Mouse (Mus musculus): ENCODE measurements around the gene Tenm2. TPM values are rescaled to one million over a fixed set of nuclear protein-coding genes. Genes with fewer than 3 reads are reported as not detected.

Tenm2 gene
- total and polyA plus RNA-seq, 3 experiments, result not detected

GRCm38 (mm10) chr11:36700951-36701350 is 534.8 kb downstream of the Tenm2 start:
- Histone ChIP-seq H3K9me3 (replicated peaks; ENCODE audit: insufficient read depth, low read length) (no peaks in the 10 kb centered on the region), H3K27ac (ENCODE audit: control insufficient read depth, low read depth, low read length) (no peak overlapping the region), H3K36me3 (ENCODE audit: control insufficient read depth in 1 of 2, insufficient read depth in 2 of 2, low read length in 2 of 2) (no peaks in the 10 kb centered on the region), H3K79me2 (ENCODE audit: control insufficient read depth, insufficient read depth, low read length, poor library complexity) (no peaks in the 10 kb centered on the region), H3K27me3 (ENCODE audit: control insufficient read depth in 1 of 2, insufficient read depth in 2 of 2, low read length in 2 of 2) (no peaks in the 10 kb centered on the region), H3K4me3 (ENCODE audit: control insufficient read depth in 1 of 2, insufficient read depth in 1 of 2, low read depth in 2 of 2, low read length in 2 of 2) (no peak overlapping the region), H3K4me1 (ENCODE audit: control insufficient read depth in 1 of 2, insufficient read depth in 2 of 2, low read length in 2 of 2) (no peaks in the 10 kb centered on the region), H3K9ac (ENCODE audit: control insufficient read depth, low read depth, low read length, poor library complexity, severe bottlenecking) (no peak overlapping the region)
- TF ChIP-seq ZNF384 (IDR thresholded peaks at IDR 0.05; ENCODE audit: low read depth, low read length) (no peak), USF2 (IDR thresholded peaks at IDR 0.05; ENCODE audit: borderline replicate concordance in 1 of 2, insufficient read depth in 1 of 2, low read depth in 1 of 2, low read length in 2 of 2) (no peak), CTCF (IDR thresholded peaks at IDR 0.05 in 2 of 3, conservative IDR thresholded peaks at IDR 0.05 in 1 of 3; ENCODE audit: control insufficient read depth in 1 of 3, insufficient read depth in 1 of 3, low read depth in 2 of 3, low read length in 3 of 3, poor library complexity in 1 of 3, severe bottlenecking in 1 of 3) (no peak), POLR2AphosphoS2 (IDR thresholded peaks at IDR 0.05; ENCODE audit: low read length) (no peak), RCOR1 (IDR thresholded peaks at IDR 0.05; ENCODE audit: low read depth, low read length) (no peak), JUND (IDR thresholded peaks at IDR 0.05; ENCODE audit: low read depth, low read length) (no peak), ZC3H11A (IDR thresholded peaks at IDR 0.05; ENCODE audit: low read depth, low read length) (no peak)
- DNase-seq (ENCODE audit: low read depth, low spot score), result no peak

GRCm38 (mm10) chr11:36700131-36700530 is 535.6 kb downstream of the Tenm2 start:
- H3K4me3 ChIP-seq (ENCODE audit: control insufficient read depth in 1 of 2, insufficient read depth in 1 of 2, low read depth in 2 of 2, low read length in 2 of 2), result no peak overlapping the region
- TF ChIP-seq ZKSCAN1 (IDR thresholded peaks at IDR 0.05; ENCODE audit: low read depth, low read length), result no peak
- no peak for TF ChIP-seq ZC3H11A (IDR thresholded peaks at IDR 0.05; ENCODE audit: low read depth, low read length)
- no peak for TF ChIP-seq ZMIZ1 (IDR thresholded peaks at IDR 0.05; ENCODE audit: low read depth, low read length)
- TF ChIP-seq CHD1 (IDR thresholded peaks at IDR 0.05; ENCODE audit: low read depth, low read length), result no peak
- no peak for TF ChIP-seq SIN3A (IDR thresholded peaks at IDR 0.05; ENCODE audit: low read length)
- TF ChIP-seq UBTF (IDR thresholded peaks at IDR 0.05; ENCODE audit: borderline replicate concordance, insufficient read depth, low read depth, low read length), result no peak
- TF ChIP-seq EP300 (IDR thresholded peaks at IDR 0.05; ENCODE audit: low read depth in 1 of 2, low read length in 2 of 2), result no peak
- no peak for TF ChIP-seq GATA1 (IDR thresholded peaks at IDR 0.05; ENCODE audit: low read depth, low read length)
- no peak for TF ChIP-seq MAFK (IDR thresholded peaks at IDR 0.05; ENCODE audit: borderline replicate concordance, low read depth, low read length)
- TF ChIP-seq GABPA (IDR thresholded peaks at IDR 0.05; ENCODE audit: low read depth, low read length), result no peak
- TF ChIP-seq POLR2A (IDR thresholded peaks at IDR 0.05; ENCODE audit: control insufficient read depth in 1 of 2, insufficient read depth in 1 of 2, low read depth in 1 of 2, low read length in 2 of 2, poor library complexity in 1 of 2), result no peak
- TF ChIP-seq NELFE (IDR thresholded peaks at IDR 0.05; ENCODE audit: low read depth, low read length), result no peak
- TF ChIP-seq E2F4 (IDR thresholded peaks at IDR 0.05; ENCODE audit: borderline replicate concordance, low read depth, low read length), result no peak
- TF ChIP-seq POLR2AphosphoS5 (IDR thresholded peaks at IDR 0.05; ENCODE audit: borderline replicate concordance, low read depth, low read length), result no peak
- no peak for TF ChIP-seq CHD2 (IDR thresholded peaks at IDR 0.05; ENCODE audit: low read length)
- TF ChIP-seq RCOR1 (IDR thresholded peaks at IDR 0.05; ENCODE audit: low read depth, low read length), result no peak
- no peak for TF ChIP-seq BHLHE40 (IDR thresholded peaks at IDR 0.05; ENCODE audit: borderline replicate concordance, low read depth, low read length)
- TF ChIP-seq USF2 (IDR thresholded peaks at IDR 0.05; ENCODE audit: borderline replicate concordance in 1 of 2, insufficient read depth in 1 of 2, low read depth in 1 of 2, low read length in 2 of 2), result no peak
- TF ChIP-seq KAT2A (conservative IDR thresholded peaks at IDR 0.05; ENCODE audit: low read depth, low read length), result no peak
- TF ChIP-seq HCFC1 (IDR thresholded peaks at IDR 0.05; ENCODE audit: low read depth, low read length), result no peak
- H3K9ac ChIP-seq (ENCODE audit: control insufficient read depth, low read depth, low read length, poor library complexity, severe bottlenecking), result no peak overlapping the region
- no peaks in the 10 kb centered on the region for H3K79me2 ChIP-seq (ENCODE audit: control insufficient read depth, insufficient read depth, low read length, poor library complexity)
- H3K27ac ChIP-seq (ENCODE audit: control insufficient read depth, low read depth, low read length), result no peak overlapping the region
- H3K4me1 ChIP-seq (ENCODE audit: control insufficient read depth in 1 of 2, insufficient read depth in 2 of 2, low read length in 2 of 2), result no peaks in the 10 kb centered on the region
- H3K36me3 ChIP-seq (ENCODE audit: control insufficient read depth in 1 of 2, insufficient read depth in 2 of 2, low read length in 2 of 2), result no peaks in the 10 kb centered on the region
- DNase-seq (ENCODE audit: low read depth, low spot score), result no peak
- H3K27me3 ChIP-seq (ENCODE audit: control insufficient read depth in 1 of 2, insufficient read depth in 2 of 2, low read length in 2 of 2), result no peaks in the 10 kb centered on the region
- H3K9me3 ChIP-seq (replicated peaks; ENCODE audit: insufficient read depth, low read length), result no peaks in the 10 kb centered on the region

Measured in MEL (cell line).